Mouse (Mus musculus): ENCODE data around the gene Stradb.
"Not testable (repeated sequence)": the region's sequence is repeated elsewhere in the genome, so short reads cannot be mapped to it uniquely, and the experiment has no call there.

Gene Stradb

DNA sequence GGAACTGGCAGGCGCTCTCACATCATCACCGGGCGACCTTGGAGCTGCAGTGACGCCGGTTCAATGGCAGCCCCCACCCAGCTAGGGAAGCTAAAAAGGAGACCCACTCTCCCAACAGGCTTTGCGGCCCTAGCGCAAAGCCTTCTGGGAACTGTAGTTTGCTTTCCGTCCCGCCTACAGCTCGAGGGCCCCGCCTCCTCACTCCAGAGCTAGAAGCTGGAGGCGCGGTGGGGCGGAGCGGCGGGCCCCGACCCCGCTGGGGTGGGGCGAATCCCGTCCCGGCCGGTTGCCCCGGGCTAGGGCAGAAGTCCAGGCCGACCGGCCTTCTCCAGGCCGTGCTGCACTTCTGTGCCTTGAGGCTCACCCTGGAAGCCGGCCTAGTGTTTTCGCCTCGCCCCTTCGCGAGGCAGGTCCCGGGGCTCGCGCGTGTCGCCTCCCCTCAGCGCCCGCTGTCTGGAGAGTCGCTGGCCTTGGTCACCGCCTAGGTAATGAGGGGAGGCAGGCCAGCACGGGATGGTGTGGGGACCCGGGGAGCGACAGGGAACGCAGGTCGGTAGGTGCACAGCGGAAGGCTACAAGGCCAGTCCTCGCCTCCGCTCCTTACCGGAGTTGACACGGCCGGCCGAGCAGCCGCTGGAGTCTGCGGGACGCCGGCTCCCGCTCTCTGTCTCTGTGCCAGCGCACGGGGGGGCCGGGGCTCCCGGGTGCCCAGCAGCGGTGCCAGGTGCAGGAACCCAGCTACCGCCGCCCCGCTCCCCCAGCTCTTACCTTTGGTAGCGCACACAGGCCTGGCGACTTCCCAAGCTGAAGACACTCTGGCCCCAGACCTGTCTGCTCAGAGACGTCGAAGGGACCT lies at the start of gene Stradb, which contains the start of gene Trak2:
Gene Stradb, plus strand, starts transcription at position 157 of the 856 bp plus-strand sequence.
Gene Trak2, minus strand, starts transcription at position 65 of the 856 bp plus-strand sequence.
- peak; percentile 91 to 96 for DNase-seq (ENCODE audit: low spot score in 2 of 2)

DNA sequence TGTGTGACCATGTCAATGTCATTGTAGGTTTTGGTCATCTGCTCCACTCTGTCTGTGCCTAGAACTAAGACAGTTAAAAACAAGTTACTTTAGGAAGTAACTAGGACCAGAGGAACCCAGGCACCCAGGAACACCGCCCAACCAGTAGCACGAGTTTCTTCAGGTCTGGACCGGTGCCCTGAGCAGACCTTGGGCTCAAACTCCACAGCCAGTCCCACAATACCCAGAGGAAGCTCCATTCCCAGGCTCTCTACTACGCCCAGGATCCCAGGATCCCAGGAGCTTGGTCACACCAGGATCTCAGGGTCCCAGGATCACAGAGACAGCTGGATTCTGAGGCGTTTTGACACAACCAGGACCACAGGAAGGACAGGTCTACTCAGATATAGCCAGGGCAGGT lies 46.7 kb upstream of the Stradb start:
- DNase-seq (ENCODE audit: low spot score in 2 of 2) = no peak

GRCm38 (mm10) chr1:58936746-58937605 lies 36.3 kb upstream of the Stradb start:
- no peak for DNase-seq (ENCODE audit: low spot score in 2 of 2)

- DNase-seq (ENCODE audit: low spot score in 2 of 2) = no peak
Observed at GRCm38 (mm10) chr1:58937606-58938099, 35.7 kb upstream of the Stradb start.

DNA sequence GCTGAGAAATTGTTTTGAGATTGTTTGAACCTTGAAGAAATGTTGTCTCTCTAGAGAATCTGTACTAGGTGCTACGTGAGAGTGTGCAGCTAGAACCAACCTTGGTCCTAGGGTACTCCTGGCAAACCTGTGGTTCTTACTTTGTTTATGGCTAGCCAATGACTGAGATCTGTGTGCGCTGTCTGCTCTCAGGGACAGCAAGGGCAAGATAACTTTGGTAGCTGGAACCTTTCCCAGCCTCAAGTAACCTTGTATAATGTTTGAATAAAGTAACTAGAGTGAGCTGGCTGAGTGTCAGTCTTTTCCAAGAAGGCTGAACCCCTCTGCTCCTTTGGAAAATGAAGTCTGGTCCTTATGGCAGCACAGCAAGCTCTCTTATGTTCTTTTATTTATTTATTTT lies 27.8 kb upstream of the Stradb start:
- DNase-seq (ENCODE audit: low spot score in 2 of 2) = no peak

DNA sequence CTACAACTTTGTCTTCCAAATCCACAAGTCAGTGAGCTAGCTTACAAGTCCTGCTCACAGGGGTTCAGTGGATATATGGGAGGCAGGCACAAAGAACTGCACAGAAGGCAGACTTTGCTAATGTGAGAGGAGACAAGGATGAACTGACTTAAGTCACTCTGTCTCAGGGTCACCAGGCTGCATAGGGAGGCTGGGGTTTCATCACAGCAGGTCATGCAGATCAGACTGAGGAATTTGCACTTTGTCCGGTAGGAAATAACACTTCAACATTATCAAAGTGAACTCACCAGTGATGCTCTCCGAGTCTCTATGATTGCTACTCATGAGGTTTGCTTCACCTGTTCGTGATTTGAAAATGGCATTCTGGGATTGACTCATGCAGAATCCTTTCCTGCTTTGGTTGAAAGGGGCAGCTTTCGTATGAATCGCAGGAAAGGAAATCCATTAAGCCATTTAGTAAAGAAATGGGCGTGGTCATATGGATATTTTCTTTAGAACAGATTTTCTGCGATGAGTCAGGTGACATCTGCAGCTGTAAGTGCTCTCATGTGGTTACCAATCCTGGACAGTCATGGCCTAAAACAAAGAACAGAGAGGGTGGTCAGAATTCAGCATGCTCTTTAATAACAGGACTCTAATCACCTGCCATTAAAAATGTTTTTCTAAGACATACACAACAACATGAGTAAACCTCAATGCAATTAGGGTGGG lies 27.2 kb upstream of the Stradb start:
- no peak for DNase-seq (ENCODE audit: low spot score in 2 of 2)

GRCm38 (mm10) chr1:58946718-58947117 lies 26.6 kb upstream of the Stradb start:
- no peak for DNase-seq (ENCODE audit: low spot score in 2 of 2)

DNA sequence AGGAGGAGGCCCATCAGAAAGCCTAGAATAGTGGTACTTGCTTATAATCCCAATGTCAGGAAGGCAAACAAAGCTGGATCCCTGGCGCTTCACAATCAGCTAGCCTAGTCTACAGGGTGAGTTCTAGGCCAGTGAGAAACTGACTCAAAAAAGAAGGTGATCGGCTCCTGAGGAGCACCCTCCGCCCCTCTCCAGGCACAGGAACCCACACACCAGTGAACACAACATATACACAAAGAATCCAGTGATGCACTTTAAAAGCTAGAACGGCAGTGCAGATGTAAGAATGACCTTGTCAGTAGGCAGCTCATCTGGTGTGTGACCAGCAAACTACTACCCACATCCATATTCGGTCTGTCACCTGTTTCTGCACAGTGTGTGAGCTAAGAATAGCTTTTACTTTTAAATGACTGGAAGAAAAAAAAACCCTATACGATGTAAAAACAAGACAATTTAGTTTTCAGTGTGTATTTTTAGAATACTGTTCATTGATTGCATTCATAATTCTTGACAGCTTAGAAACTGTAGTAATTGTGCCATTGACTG lies 23.7 kb upstream of the Stradb start:
- DNase-seq (ENCODE audit: low spot score in 2 of 2) = no peak

DNA sequence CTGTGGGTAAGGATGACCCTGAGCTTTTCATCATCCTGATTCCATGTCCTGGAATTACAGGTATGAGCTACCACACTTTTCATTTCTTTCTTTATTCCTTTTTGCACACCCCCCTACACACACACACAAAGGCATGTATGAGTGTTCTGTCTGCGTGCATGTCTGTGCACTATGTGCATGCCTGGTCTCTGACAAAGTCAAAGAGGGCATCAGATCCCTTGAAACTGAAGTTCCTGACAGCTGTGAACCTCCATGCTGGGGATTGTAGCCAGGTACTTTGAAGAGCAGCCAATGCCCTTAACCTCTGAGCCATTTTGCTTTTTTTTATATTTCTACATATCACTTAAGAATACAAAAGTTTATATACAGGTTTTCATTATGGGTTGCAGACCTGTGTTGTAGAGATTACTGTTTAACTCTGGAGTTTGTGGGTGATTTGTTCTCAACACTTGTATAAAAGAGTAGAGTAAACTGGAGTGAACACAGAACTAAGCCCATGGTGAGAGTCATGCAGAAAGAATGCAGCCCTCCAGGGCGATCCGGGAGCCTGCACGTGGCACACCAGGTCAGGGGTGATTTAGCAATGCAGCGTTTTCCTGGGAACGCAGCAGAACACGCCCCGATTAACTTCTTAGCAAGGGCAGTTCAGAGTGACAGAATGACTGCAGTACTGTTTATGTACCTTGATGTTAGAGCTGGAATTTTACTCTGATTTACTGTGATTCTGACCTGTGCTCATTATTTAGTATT lies 22.2 kb upstream of the Stradb start:
- DNase-seq (ENCODE audit: low spot score in 2 of 2) = no peak

- no peak for DNase-seq (ENCODE audit: low spot score in 2 of 2)
Observed at GRCm38 (mm10) chr1:58951841-58952240, 21.5 kb upstream of the Stradb start.

- no peak for DNase-seq (ENCODE audit: low spot score in 2 of 2)
Observed at GRCm38 (mm10) chr1:58952526-58952925, 20.8 kb upstream of the Stradb start.

DNA sequence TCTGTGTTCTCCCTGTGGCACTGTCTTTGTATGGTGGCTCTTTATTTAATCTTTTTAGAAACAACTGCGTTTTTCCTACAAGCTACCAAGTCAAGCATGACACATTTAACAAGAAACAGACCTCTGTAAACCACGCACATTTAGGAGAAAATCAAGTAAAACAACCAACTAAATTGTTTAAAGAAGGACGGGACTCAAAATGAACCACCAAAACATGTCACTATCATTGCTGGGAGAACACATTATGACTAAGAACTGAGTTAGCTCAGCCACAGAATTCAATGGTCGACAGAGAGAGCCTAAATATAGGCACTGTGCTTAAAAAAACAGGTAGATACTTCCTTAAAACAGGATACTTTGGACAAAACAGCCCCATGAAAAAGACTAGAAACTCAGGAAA lies 20.3 kb upstream of the Stradb start:
- no peak for DNase-seq (ENCODE audit: low spot score in 2 of 2)

- no peak for DNase-seq (ENCODE audit: low spot score in 2 of 2)
Observed at GRCm38 (mm10) chr1:58953686-58954434, 19.5 kb upstream of the Stradb start.

- no peak for DNase-seq (ENCODE audit: low spot score in 2 of 2)
Observed at GRCm38 (mm10) chr1:58954578-58955410, 18.5 kb upstream of the Stradb start.

GRCm38 (mm10) chr1:58955716-58956115 lies 17.6 kb upstream of the Stradb start:
- no peak for DNase-seq (ENCODE audit: low spot score in 2 of 2)

DNA sequence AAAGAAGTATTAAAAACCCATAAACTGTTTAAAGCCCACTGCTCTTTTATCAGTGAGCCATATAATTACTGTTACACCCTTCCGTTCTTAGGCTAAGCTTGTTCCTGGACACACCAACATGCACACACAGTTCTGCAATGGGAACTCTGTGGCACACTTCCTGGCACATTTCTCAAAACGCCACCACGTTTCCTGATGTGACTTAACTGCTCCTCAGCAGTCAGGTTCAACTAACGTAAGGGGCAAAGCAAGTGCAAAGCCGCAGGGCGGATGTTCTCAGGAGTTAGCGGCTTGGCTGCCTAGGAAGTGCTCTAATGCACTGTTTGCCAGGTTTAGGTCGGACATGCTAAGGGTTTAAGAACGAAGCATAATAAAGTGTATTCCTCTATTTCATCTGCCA lies 17.1 kb upstream of the Stradb start:
- DNase-seq (ENCODE audit: low spot score in 2 of 2) = no peak

DNA sequence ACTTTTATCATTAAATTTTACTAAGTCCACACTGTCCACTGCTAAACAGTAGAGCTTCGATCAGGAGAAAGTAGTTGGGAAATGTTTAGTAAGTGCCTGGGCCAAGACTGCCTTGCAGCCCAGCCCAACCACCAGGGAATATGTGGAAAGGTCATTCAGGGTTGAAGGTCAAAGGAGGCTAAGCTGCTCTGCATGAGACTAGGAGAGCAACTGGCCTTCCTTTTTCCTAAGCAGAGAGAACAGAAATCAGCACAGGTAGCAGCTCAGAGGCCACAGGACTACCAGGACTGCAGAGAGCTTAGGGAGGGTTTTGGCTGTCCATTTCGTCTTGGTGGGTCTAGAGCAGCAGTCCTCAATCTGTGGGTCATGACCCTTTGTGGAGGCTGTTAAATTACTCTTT lies 15.4 kb upstream of the Stradb start:
- DNase-seq (ENCODE audit: low spot score in 2 of 2) = no peak

DNA sequence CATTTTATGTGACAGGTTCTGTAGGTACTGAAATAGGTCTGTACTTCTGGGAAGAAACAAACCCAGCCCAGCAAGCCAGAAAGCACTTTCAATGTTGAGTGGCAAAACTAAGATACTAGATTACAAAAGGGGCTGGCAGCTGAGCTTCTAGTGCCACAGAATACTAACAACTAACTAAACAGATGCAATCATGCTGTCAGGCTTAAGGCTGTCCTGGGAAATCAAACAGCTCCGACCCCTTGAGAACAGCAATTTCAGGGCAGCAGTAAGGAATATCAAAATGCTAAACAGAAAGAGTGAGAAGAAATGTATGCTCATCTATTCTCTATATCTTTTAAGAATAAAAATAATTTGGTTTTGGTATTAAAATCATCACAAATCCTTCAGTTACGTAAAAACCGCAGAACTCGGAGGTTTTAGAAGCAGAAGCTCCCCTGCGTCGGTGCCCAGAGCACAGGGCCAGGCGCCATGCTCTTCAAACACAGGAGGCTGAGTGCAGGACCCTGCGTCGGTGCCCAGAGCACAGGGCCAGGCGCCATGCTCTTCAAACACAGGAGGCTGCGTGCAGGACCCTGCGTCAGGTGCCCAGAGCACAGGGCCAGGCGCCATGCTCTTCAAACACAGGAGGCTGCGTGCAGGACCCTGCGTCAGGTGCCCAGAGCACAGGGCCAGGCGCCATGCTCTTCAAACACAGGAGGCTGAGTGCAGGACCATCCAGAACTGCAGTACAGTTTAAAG lies 14.4 kb upstream of the Stradb start:
- not testable (repeated sequence) for DNase-seq (ENCODE audit: low spot score in 2 of 2)

Data from left cerebral cortex, adult 9 months (tissue).